Mouse (Mus musculus) olfactory bulb, adult 2 months (tissue): ENCODE data around the gene Setd6.

ENCODE experiments used
- CTCF ChIP-seq: fragments of 200-500 bp; IDR thresholded peaks from 2 replicates; pipeline ENCODE4 v1.5.1; 2012; ENCODE audit warnings: low read depth, mild to moderate bottlenecking, low read length, moderate library complexity; ENCODE audit not compliant: insufficient read depth
- POLR2A ChIP-seq: fragments of 200-500 bp; IDR thresholded peaks from 2 replicates; pipeline ENCODE4 v1.6.1; 2012; ENCODE audit warnings: mild to moderate bottlenecking, low read depth, low read length, moderate library complexity; ENCODE audit not compliant: insufficient read depth

- TF ChIP-seq CTCF (no peak), POLR2A (peak; percentile 99)
Observed at GRCm38 (mm10) chr8:95702480-95703446, 12.9 kb upstream of the Setd6 start.
